Mouse (Mus musculus) MEL (cell line): ENCODE measurements at regions not wholly inside any gene's neighbourhood (a gene's known extent, or its start where the extent isn't known, plus 50 kb on each side); places are given as distances from the start of the nearest gene placed in this dataset.

Source experiments
- BHLHE40 ChIP-seq: IDR thresholded peaks from 2 replicates; pipeline ENCODE4 v1.6.1; 2012; ENCODE audit warnings: low read depth, mild to moderate bottlenecking, inconsistent platforms, low read length, improper control_type of control experiment, borderline replicate concordance
- CTCF ChIP-seq, 3 experiments: IDR thresholded peaks in 2 of 3; conservative IDR thresholded peaks in 1 of 3; 2 replicates each; pipeline ENCODE4 v1.5.1; 2011 to 2012; ENCODE audit warnings: low read length in 3 of 3, low read depth in 2 of 3, mild to moderate bottlenecking in 2 of 3, improper control_type of control experiment in 1 of 3, inconsistent platforms in 1 of 3, mixed read lengths in 1 of 3, moderate library complexity in 1 of 3; ENCODE audit not compliant: control insufficient read depth in 1 of 3, insufficient read depth in 1 of 3, poor library complexity in 1 of 3, severe bottlenecking in 1 of 3
- E2F4 ChIP-seq: IDR thresholded peaks from 2 replicates; pipeline ENCODE4 v1.6.1; 2011; ENCODE audit warnings: low read depth, low read length, improper control_type of control experiment, borderline replicate concordance
- ELF1 ChIP-seq: IDR thresholded peaks from 2 replicates; pipeline ENCODE4 v1.6.1; 2014; ENCODE audit warnings: low read depth, mild to moderate bottlenecking, inconsistent platforms, low read length, improper control_type of control experiment, moderate library complexity
- ETS1 ChIP-seq: IDR thresholded peaks from 2 replicates; pipeline ENCODE4 v1.6.1; 2012; ENCODE audit warnings: low read depth, mild to moderate bottlenecking, inconsistent platforms, low read length, improper control_type of control experiment, moderate library complexity
- HCFC1 ChIP-seq: IDR thresholded peaks from 2 replicates; pipeline ENCODE4 v1.6.1; 2012; ENCODE audit warnings: low read depth, mild to moderate bottlenecking, inconsistent platforms, low read length, improper control_type of control experiment, moderate library complexity
- MAFK ChIP-seq: IDR thresholded peaks from 2 replicates; pipeline ENCODE4 v1.6.1; 2011; ENCODE audit warnings: low read depth, mild to moderate bottlenecking, low read length, improper control_type of control experiment, borderline replicate concordance
- POLR2A ChIP-seq, 2 experiments: IDR thresholded peaks; 2 replicates each; pipeline ENCODE4 v1.6.1; 2011 to 2012; ENCODE audit warnings: low read length in 2 of 2, mild to moderate bottlenecking in 2 of 2, control low read depth in 1 of 2, improper control_type of control experiment in 1 of 2, low read depth in 1 of 2, moderate library complexity in 1 of 2; ENCODE audit not compliant: control insufficient read depth in 1 of 2, insufficient read depth in 1 of 2, poor library complexity in 1 of 2
- POLR2AphosphoS2 ChIP-seq: IDR thresholded peaks from 2 replicates; pipeline ENCODE4 v1.6.1; 2011; ENCODE audit warnings: low read length, improper control_type of control experiment
- POLR2AphosphoS5 ChIP-seq: IDR thresholded peaks from 2 replicates; pipeline ENCODE4 v1.6.1; 2012; ENCODE audit warnings: low read depth, borderline replicate concordance, mild to moderate bottlenecking, inconsistent platforms, low read length, moderate library complexity, mixed read lengths
- ZC3H11A ChIP-seq: IDR thresholded peaks from 2 replicates; pipeline ENCODE4 v1.6.1; 2012; ENCODE audit warnings: low read depth, mild to moderate bottlenecking, inconsistent platforms, low read length, improper control_type of control experiment
- ZKSCAN1 ChIP-seq: IDR thresholded peaks from 2 replicates; pipeline ENCODE4 v1.6.1; 2012; ENCODE audit warnings: low read depth, mild to moderate bottlenecking, inconsistent platforms, low read length, improper control_type of control experiment, moderate library complexity

GRCm38 (mm10) chr7:61866376-61866775, 480.0 kb upstream of the Ndn start:
- no peak for TF ChIP-seq ZC3H11A
- TF ChIP-seq MAFK: no peak
- no peak for TF ChIP-seq ELF1
- no peak for TF ChIP-seq POLR2A (IDR thresholded peaks at IDR 0.05; ENCODE audit: control insufficient read depth in 1 of 2, insufficient read depth in 1 of 2, low read depth in 1 of 2, low read length in 2 of 2, poor library complexity in 1 of 2)
- no peak for TF ChIP-seq POLR2AphosphoS2
- no peak for TF ChIP-seq CTCF (IDR thresholded peaks at IDR 0.05 in 2 of 3, conservative IDR thresholded peaks at IDR 0.05 in 1 of 3; ENCODE audit: control insufficient read depth in 1 of 3, insufficient read depth in 1 of 3, low read depth in 2 of 3, low read length in 3 of 3, poor library complexity in 1 of 3, severe bottlenecking in 1 of 3)
- TF ChIP-seq E2F4: no peak
- no peak for TF ChIP-seq BHLHE40
- no peak for TF ChIP-seq HCFC1
- TF ChIP-seq ETS1: no peak
- no peak for TF ChIP-seq POLR2AphosphoS5
- TF ChIP-seq ZKSCAN1: no peak
